ENCODE assay signal across 25 mouse cellular contexts in genomic region chr16:95151499-95151898, GRCm38 (mm10).
"Had no signal": no experiment of that assay in that cellular context is flagged by ENCODE, and none has a peak within 500 bp of the region (broad histone marks: within the 10 kb centered on the region; RNA-seq: fewer than 3 reads in every experiment).

No protein-coding gene starts in this region.

- H3K27me3 ChIP-seq: embryonic facial prominence, embryonic 12.5 days; embryonic facial prominence, embryonic 13.5 days; embryonic facial prominence, embryonic 15.5 days; forebrain, embryonic 12.5 days; forebrain, embryonic 13.5 days; forebrain, embryonic 15.5 days had no signal

- H3K36me3 ChIP-seq: embryonic facial prominence, embryonic 10.5 days; embryonic facial prominence, embryonic 12.5 days; embryonic facial prominence, embryonic 13.5 days; embryonic facial prominence, embryonic 15.5 days; forebrain, embryonic 10.5 days; forebrain, embryonic 12.5 days; forebrain, embryonic 15.5 days had no signal

- DNase-seq: cerebellum, adult 9-10 months; cerebellum, adult 9-11 months; cerebellum, postnatal 10 days; cerebellum, postnatal 14 days; cerebellum, postnatal 25 days; cerebellum, postnatal 36 days; embryo, embryonic 11 days; forebrain, postnatal 0 days; gastrocnemius, adult 2 months; gastrocnemius, postnatal 10 days; gastrocnemius, postnatal 14 days; gastrocnemius, postnatal 25 days; gastrocnemius, postnatal 36 days; heart, adult 11 months; heart, adult 18-20 months; heart, adult 2 months had no signal

- H3K4me1 ChIP-seq: embryonic facial prominence, embryonic 10.5 days; embryonic facial prominence, embryonic 12.5 days; embryonic facial prominence, embryonic 13.5 days; embryonic facial prominence, embryonic 15.5 days; forebrain, embryonic 15.5 days had no signal

- H3K9ac ChIP-seq: embryonic facial prominence, embryonic 12.5 days; embryonic facial prominence, embryonic 13.5 days; embryonic facial prominence, embryonic 15.5 days; forebrain, embryonic 12.5 days; forebrain, embryonic 13.5 days; forebrain, embryonic 15.5 days; forebrain, postnatal 0 days had no signal

- H3K9me3 ChIP-seq: embryonic facial prominence, embryonic 10.5 days; embryonic facial prominence, embryonic 12.5 days; embryonic facial prominence, embryonic 13.5 days; embryonic facial prominence, embryonic 15.5 days; forebrain, embryonic 10.5 days; forebrain, embryonic 12.5 days; forebrain, embryonic 13.5 days; forebrain, embryonic 15.5 days had no signal

- H3K4me2 ChIP-seq: embryonic facial prominence, embryonic 12.5 days; embryonic facial prominence, embryonic 13.5 days; embryonic facial prominence, embryonic 15.5 days; forebrain, embryonic 12.5 days; forebrain, embryonic 13.5 days; forebrain, embryonic 15.5 days had no signal

- H3K27ac ChIP-seq: embryonic facial prominence, embryonic 10.5 days; embryonic facial prominence, embryonic 12.5 days; embryonic facial prominence, embryonic 13.5 days; embryonic facial prominence, embryonic 15.5 days; forebrain, embryonic 10.5 days; forebrain, embryonic 12.5 days; forebrain, embryonic 13.5 days; forebrain, embryonic 15.5 days; gastrocnemius, adult 2 months; heart, adult 2 months had no signal

- H3K4me3 ChIP-seq: embryonic facial prominence, embryonic 10.5 days; embryonic facial prominence, embryonic 12.5 days; embryonic facial prominence, embryonic 13.5 days; embryonic facial prominence, embryonic 15.5 days; erythroblast, embryonic 14.5 days; forebrain, embryonic 10.5 days; forebrain, embryonic 12.5 days; forebrain, embryonic 13.5 days; forebrain, embryonic 15.5 days; gastrocnemius, adult 2 months; heart, adult 2 months had no signal
